Mouse (Mus musculus) right cerebral cortex, postnatal 10 days (tissue): Measurements from ENCODE around the gene Ing5.
"Not testable (repeated sequence)": the region's sequence is repeated elsewhere in the genome, so short reads cannot be mapped to it uniquely, and the experiment has no call there.

ENCODE experiments used
- DNase-seq, 2 experiments: peaks; one replicate each; pipeline ENCODE4 v3.0.0; 2021; ENCODE audit warnings: low spot score in 2 of 2

The Ing5 gene

GRCm38 (mm10) chr1:93803556-93804507 lies at the start of gene Ing5:
Ing5 (plus strand) TSS chr1:93803965.
- DNase-seq: peak; percentile 99 to 100

GRCm38 (mm10) chr1:93754573-93755290 lies 49.0 kb upstream of the Ing5 start, which contains the start of gene Thap4:
Thap4 (minus strand) TSS chr1:93754864.
- DNase-seq: peak; percentile 96

GRCm38 (mm10) chr1:93755291-93755610 lies 48.5 kb upstream of the Ing5 start:
- no peak for DNase-seq

- DNase-seq: no peak
Measured at GRCm38 (mm10) chr1:93755618-93756017, 48.1 kb upstream of the Ing5 start.

- no peak for DNase-seq
Measured at GRCm38 (mm10) chr1:93756154-93756553, 47.6 kb upstream of the Ing5 start.

- no peak for DNase-seq
Measured at GRCm38 (mm10) chr1:93760076-93760475, 43.7 kb upstream of the Ing5 start.

- not testable (repeated sequence) for DNase-seq
Measured at GRCm38 (mm10) chr1:93763531-93763930, 40.2 kb upstream of the Ing5 start.

GRCm38 (mm10) chr1:93764871-93765591 lies 38.7 kb upstream of the Ing5 start:
- no peak for DNase-seq

- no peak for DNase-seq
Measured at GRCm38 (mm10) chr1:93767600-93767999, 36.2 kb upstream of the Ing5 start.

GRCm38 (mm10) chr1:93769901-93770300 lies 33.9 kb upstream of the Ing5 start:
- no peak for DNase-seq

- no peak for DNase-seq
Measured at GRCm38 (mm10) chr1:93776686-93777085, 27.1 kb upstream of the Ing5 start.

- no peak for DNase-seq
Measured at GRCm38 (mm10) chr1:93786912-93787311, 16.9 kb upstream of the Ing5 start.

- DNase-seq: no peak
Measured at GRCm38 (mm10) chr1:93794526-93794925, 9.2 kb upstream of the Ing5 start.

GRCm38 (mm10) chr1:93795886-93796285 lies 7.9 kb upstream of the Ing5 start:
- no peak for DNase-seq

GRCm38 (mm10) chr1:93800670-93801503 lies 2.9 kb upstream of the Ing5 start:
- no peak for DNase-seq

GRCm38 (mm10) chr1:93801741-93802238 lies 2.0 kb upstream of the Ing5 start, which contains the start of gene Dtymk:
Dtymk (minus strand) TSS chr1:93801934.
- peak; percentile 96 to 97 for DNase-seq

GRCm38 (mm10) chr1:93802771-93803170 lies 994 bp upstream of the Ing5 start:
- no peak for DNase-seq

- no peak for DNase-seq
Measured at GRCm38 (mm10) chr1:93804818-93805217, 1.1 kb downstream of the Ing5 start.

- no peak for DNase-seq
Measured at GRCm38 (mm10) chr1:93805221-93805951, 1.6 kb downstream of the Ing5 start.

GRCm38 (mm10) chr1:93808871-93809270 lies 5.1 kb downstream of the Ing5 start:
- DNase-seq: no peak
